ENCODE assay signal across 8 mouse cellular contexts in genomic region chr4:74242176-74242575, GRCm38 (mm10). TPM values are rescaled to one million over a fixed set of nuclear protein-coding genes. Genes with fewer than 3 reads are reported as not detected.
DNase-seq lines count a peak whose midpoint lies in the region; ATAC-seq and TF ChIP-seq lines count a peak whose summit lies in the region.

Gene Kdm4c, plus strand, starts transcription at chr4:74242497.

- no peak for TF ChIP-seq EP300 in ES-Bruce4 (IDR thresholded peaks at IDR 0.05; ENCODE audit: insufficient read depth, low read depth, low read length)

- no peak for DNase-seq in gastrocnemius, postnatal 10 days
- no peak for DNase-seq in gastrocnemius, postnatal 14 days
- no peak for DNase-seq in forebrain, embryonic 14.5 days (ENCODE audit: low spot score)
- DNase-seq in left cerebral cortex, adult 8-10 months (ENCODE audit: low spot score in 2 of 2), result no peak
- no peak for DNase-seq in ovary, postnatal 10 days (ENCODE audit: low spot score)
- DNase-seq in yolk sac, embryonic 10.5 days (ENCODE audit: low spot score), result no peak
- DNase-seq in gastrocnemius, adult 2 months, result no peak

- no peak for TF ChIP-seq CTCF in ES-Bruce4 (IDR thresholded peaks at IDR 0.05; ENCODE audit: low read depth, low read length)
- TF ChIP-seq CTCF in gastrocnemius, adult 2 months (IDR thresholded peaks at IDR 0.05), result no peak

- no peak for TF ChIP-seq POLR2A in ES-Bruce4 (IDR thresholded peaks at IDR 0.05; ENCODE audit: insufficient read depth, low read length)

- no peak within 1 kb of the TSS for H3K4me3 ChIP-seq in ES-Bruce4 (ENCODE audit: low read depth, low read length)
- H3K4me3 ChIP-seq in forebrain, embryonic 14.5 days (ENCODE audit: low read depth, low read length), result no peak within 1 kb of the TSS
- H3K4me3 ChIP-seq in gastrocnemius, adult 2 months, result no peak within 1 kb of the TSS

- WGBS in forebrain, embryonic 14.5 days, result 59% methylated on average over 1 of the region's 1 CpGs

- no peak within 1 kb of the TSS for H3K9ac ChIP-seq in ES-Bruce4 (ENCODE audit: low read depth, poor library complexity, severe bottlenecking)
- H3K9ac ChIP-seq in forebrain, embryonic 14.5 days (ENCODE audit: low read length), result no peak within 1 kb of the TSS

- H3K36me3 ChIP-seq in ES-Bruce4 (ENCODE audit: control insufficient read depth, insufficient read depth, low read length, poor library complexity, severe bottlenecking), result no peaks in the 10 kb centered on the region
- H3K36me3 ChIP-seq in forebrain, embryonic 14.5 days (ENCODE audit: control insufficient read depth, insufficient read depth, low read length), result no peaks in the 10 kb centered on the region

- no peaks in the 10 kb centered on the region for H3K4me1 ChIP-seq in ES-Bruce4 (ENCODE audit: control insufficient read depth, insufficient read depth, low read length)
- no peaks in the 10 kb centered on the region for H3K4me1 ChIP-seq in forebrain, embryonic 14.5 days (ENCODE audit: control insufficient read depth, insufficient read depth, low read length)

- H3K9me3 ChIP-seq in ES-Bruce4 (replicated peaks; ENCODE audit: control insufficient read depth, insufficient read depth, low read length, poor library complexity, severe bottlenecking), result no peaks in the 10 kb centered on the region
- no peaks in the 10 kb centered on the region for H3K9me3 ChIP-seq in forebrain, embryonic 14.5 days (replicated peaks; ENCODE audit: control insufficient read depth, low read length)

- ATAC-seq in forebrain, embryonic 14.5 days, result no peak

- H3K27ac ChIP-seq in ES-Bruce4 (ENCODE audit: insufficient read depth, low read length), result no peak within 1 kb of the TSS
- no peak within 1 kb of the TSS for H3K27ac ChIP-seq in forebrain, embryonic 14.5 days (ENCODE audit: low read depth, low read length)
- no peak within 1 kb of the TSS for H3K27ac ChIP-seq in gastrocnemius, adult 2 months

- no peak within 1 kb of the TSS for H3K4me2 ChIP-seq in forebrain, embryonic 14.5 days (ENCODE audit: low read length)

- no peaks in the 10 kb centered on the region for H3K27me3 ChIP-seq in ES-Bruce4 (ENCODE audit: control insufficient read depth, insufficient read depth, low read length, poor library complexity, severe bottlenecking)
- no peaks in the 10 kb centered on the region for H3K27me3 ChIP-seq in forebrain, embryonic 14.5 days (replicated peaks; ENCODE audit: control insufficient read depth, insufficient read depth, low read length)

- intact Hi-C loops in gastrocnemius, postnatal 14 days (cut with DNase I; ENCODE audit: low total_unique reads), result no loop called here
- intact Hi-C loops in gastrocnemius, adult 2 months (cut with DNase I), result no loop called here

RNA-seq across cellular contexts. Expression of gene Kdm4c, which starts in this region (rescaled TPM):
- total RNA-seq in gastrocnemius, postnatal 10 days (2021), result 10 to 100 TPM; 12.9 to 16.1 TPM
- 1 to 10 TPM; 8.9 to 9.2 TPM for total RNA-seq in gastrocnemius, postnatal 14 days (2021)
- polyA plus RNA-seq in ES-Bruce4 (2011; ENCODE audit: insufficient read depth, insufficient read length, low read depth, missing spikeins), result 67.5 and 86.3 TPM in 2 replicates
- polyA plus RNA-seq in forebrain, embryonic 14.5 days (2014; fragmentation: Nextera tagmentation; extraction: Ambion mirVana), result 14.7 and 19.9 TPM in 2 replicates
- 10 to 100 TPM; 24.3 to 27.3 (median 26.7) TPM for total RNA-seq in left cerebral cortex, adult 8-10 months (2022)
- total RNA-seq in gastrocnemius, adult 2 months (2021), result 10 to 100 TPM in 1 of 2 experiments, 1 to 10 TPM in 1; 9.9 to 10.1 TPM
